In the genomic region with DNA sequence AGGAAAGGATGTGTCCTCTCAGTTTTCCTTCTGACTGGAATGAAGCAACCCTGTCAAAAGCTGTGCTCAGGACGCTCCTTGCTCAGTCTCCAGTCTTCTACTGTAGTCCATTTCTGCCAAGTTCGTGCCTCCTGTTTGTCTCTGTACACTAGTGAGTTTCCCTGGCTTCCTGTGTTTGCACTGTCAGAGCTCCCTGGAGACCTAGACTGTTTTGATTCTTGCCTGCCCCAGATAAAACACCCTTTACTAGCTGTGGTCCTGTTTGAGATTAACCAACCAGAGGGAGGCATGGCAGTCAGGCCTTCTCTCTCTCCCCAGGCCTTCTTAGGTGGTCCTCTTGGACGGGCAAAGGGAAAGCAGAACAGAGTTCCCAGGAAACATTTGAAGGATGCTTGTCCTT, we compare ENCODE assay signal across 11 mouse cellular contexts. TPM values are rescaled to one million over a fixed set of nuclear protein-coding genes. Genes with fewer than 3 reads are reported as not detected.
DNase-seq lines count a peak whose midpoint lies in the region; ATAC-seq lines count a peak whose summit lies in the region.
"Had no signal": no experiment of that assay in that cellular context is flagged by ENCODE, and none has a peak within 500 bp of the region (broad histone marks: within the 10 kb centered on the region; RNA-seq: fewer than 3 reads in every experiment).

No protein-coding gene starts in this region.

- no peaks in the 10 kb centered on the region for H3K36me3 ChIP-seq in limb, embryonic 13.5 days
- no peaks in the 10 kb centered on the region for H3K36me3 ChIP-seq in forebrain, embryonic 10.5 days (replicated peaks)
- H3K36me3 ChIP-seq: midbrain, embryonic 12.5 days had no signal

- no peak overlapping the region for H3K4me2 ChIP-seq in limb, embryonic 13.5 days (replicated peaks)
- H3K4me2 ChIP-seq: midbrain, embryonic 12.5 days had no signal

- no peaks in the 10 kb centered on the region for H3K27me3 ChIP-seq in limb, embryonic 13.5 days
- no peaks in the 10 kb centered on the region for H3K27me3 ChIP-seq in forebrain, embryonic 10.5 days (ENCODE audit: poor library complexity, severe bottlenecking)
- H3K27me3 ChIP-seq: midbrain, embryonic 12.5 days had no signal

- 0 out of 2 replicates have a peak overlapping the region, but pooled peaks have one; percentile 11 for H3K27ac ChIP-seq in limb, embryonic 13.5 days
- no peak overlapping the region for H3K27ac ChIP-seq in forebrain, embryonic 10.5 days
- H3K27ac ChIP-seq: midbrain, embryonic 12.5 days had no signal

- intact Hi-C loops in heart, postnatal 10 days (cut with DNase I): no loop called here

- no peaks in the 10 kb centered on the region for H3K9me3 ChIP-seq in limb, embryonic 13.5 days
- H3K9me3 ChIP-seq in forebrain, embryonic 10.5 days: no peaks in the 10 kb centered on the region
- H3K9me3 ChIP-seq: midbrain, embryonic 12.5 days had no signal

- H3K4me3 ChIP-seq in limb, embryonic 13.5 days: no peak overlapping the region
- H3K4me3 ChIP-seq in forebrain, embryonic 10.5 days: no peak overlapping the region
- H3K4me3 ChIP-seq: midbrain, embryonic 12.5 days had no signal

- WGBS in limb, embryonic 13.5 days: 33% methylated on average over 3 of the region's 3 CpGs
- 61% methylated on average over 3 of the region's 3 CpGs for WGBS in forebrain, embryonic 10.5 days

- peak; percentile 30 for DNase-seq in retina, postnatal 1 day
- no peak for DNase-seq in retina, embryonic 14.5 days (ENCODE audit: low spot score)
- peak; percentile 46 to 66 for DNase-seq in heart, postnatal 10 days
- no peak for DNase-seq in thymus, adult 18-20 months
- DNase-seq in forebrain, embryonic 10.5 days (ENCODE audit: extremely low spot score, low spot score): no peak
- no peak for DNase-seq in cerebellum, postnatal 36 days
- DNase-seq: cerebellum, postnatal 14 days had no signal

- H3K9ac ChIP-seq in limb, embryonic 13.5 days: no peak overlapping the region
- H3K9ac ChIP-seq: midbrain, embryonic 12.5 days had no signal

- peaks cover 18% of the 10 kb centered on the region for H3K4me1 ChIP-seq in limb, embryonic 13.5 days
- 0 out of 2 replicates have a peak, but pooled peaks cover 10% of the 10 kb centered on the region for H3K4me1 ChIP-seq in forebrain, embryonic 10.5 days
- H3K4me1 ChIP-seq: midbrain, embryonic 12.5 days had no signal

- no peak for ATAC-seq in limb, embryonic 13.5 days (ENCODE audit: low FRiP score, low read depth)
- ATAC-seq in frontal cortex, adult (ENCODE audit: low TSS enrichment): no peak
- ATAC-seq: hindbrain, embryonic 16.5 days had no signal

RNA-seq across cellular contexts. Expression of a gene that starts 40.2 kb away (rescaled TPM):
- total RNA-seq in heart, postnatal 10 days (2021): 10 to 100 TPM; 16.8 to 19.3 TPM
- 18.1 and 19.7 TPM in 2 replicates for polyA plus RNA-seq in limb, embryonic 13.5 days (2015; fragmentation: Nextera tagmentation; extraction: Ambion mirVana)
- 21.6 and 22.9 TPM in 2 replicates for polyA plus RNA-seq in forebrain, embryonic 10.5 days (2016; fragmentation: Nextera tagmentation; extraction: Ambion mirVana)

Comparison
In these comparisons a context has a peak if more than half of its experiments do, and no peak if none do; other contexts are left out.
1. DNase-seq: peak in retina, postnatal 1 day (single experiment) and heart, postnatal 10 days (2 of 2); none in retina, embryonic 14.5 days (single experiment), thymus, adult 18-20 months (0 of 2), forebrain, embryonic 10.5 days (single experiment) and cerebellum, postnatal 36 days (0 of 2).